Mouse (Mus musculus): ENCODE data around the gene Sae1. TPM values are rescaled to one million over a fixed set of nuclear protein-coding genes. Genes with fewer than 3 reads are reported as not detected.

Gene Sae1
- polyA plus RNA-seq, 1 experiment, result 29.2 TPM

DNA sequence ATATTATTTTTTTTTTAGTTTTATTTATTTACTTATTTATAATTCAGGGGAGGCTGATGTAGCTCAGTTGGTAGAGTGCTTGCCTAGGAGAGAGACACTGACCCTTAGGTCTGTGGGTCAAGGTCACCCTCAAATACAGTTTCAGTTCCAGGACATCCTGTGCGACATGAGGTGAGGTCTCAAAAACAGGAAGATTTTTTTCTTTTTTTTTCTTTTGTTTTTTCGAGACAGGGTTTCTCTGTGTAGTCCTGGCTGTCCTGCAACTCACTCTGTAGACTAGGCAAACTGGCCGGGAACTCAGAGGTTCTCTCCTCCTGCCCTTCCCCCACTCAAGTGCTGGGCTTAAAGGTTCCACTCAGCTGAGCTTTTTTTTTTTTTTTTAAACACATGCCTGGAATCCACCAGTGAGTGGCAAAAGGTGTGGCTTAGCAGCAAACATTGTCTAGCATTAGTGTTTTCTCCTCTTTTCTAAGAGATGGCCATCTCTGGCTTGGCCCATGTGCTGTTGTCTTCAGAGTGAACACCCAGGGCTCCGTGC, 72.3 kb downstream of the Sae1 start:
- no peaks in the 10 kb centered on the region for H3K27me3 ChIP-seq (replicated peaks; ENCODE audit: control insufficient read depth, insufficient read depth, low read length)
- H3K27ac ChIP-seq (ENCODE audit: insufficient read depth, low read depth, low read length), result peak overlapping the region; percentile 61
- H3K4me3 ChIP-seq (ENCODE audit: insufficient read depth, low read depth, low read length), result no peak overlapping the region
- 34% methylated on average over 4 of the region's 4 CpGs for WGBS
- DNase-seq, result peak; percentile 61
- TF ChIP-seq POLR2A (IDR thresholded peaks at IDR 0.05; ENCODE audit: low read depth, low read length) (no peak), CTCF (conservative IDR thresholded peaks at IDR 0.05; ENCODE audit: insufficient read depth, insufficient read length, low read depth, low read length) (no peak)
- peaks cover 10% of the 10 kb centered on the region; the same call in 1 of the 2 replicates for H3K4me1 ChIP-seq (ENCODE audit: control insufficient read depth, insufficient read depth, low read length)
- no peaks in the 10 kb centered on the region for H3K36me3 ChIP-seq (ENCODE audit: control insufficient read depth, insufficient read depth, low read length)

DNA sequence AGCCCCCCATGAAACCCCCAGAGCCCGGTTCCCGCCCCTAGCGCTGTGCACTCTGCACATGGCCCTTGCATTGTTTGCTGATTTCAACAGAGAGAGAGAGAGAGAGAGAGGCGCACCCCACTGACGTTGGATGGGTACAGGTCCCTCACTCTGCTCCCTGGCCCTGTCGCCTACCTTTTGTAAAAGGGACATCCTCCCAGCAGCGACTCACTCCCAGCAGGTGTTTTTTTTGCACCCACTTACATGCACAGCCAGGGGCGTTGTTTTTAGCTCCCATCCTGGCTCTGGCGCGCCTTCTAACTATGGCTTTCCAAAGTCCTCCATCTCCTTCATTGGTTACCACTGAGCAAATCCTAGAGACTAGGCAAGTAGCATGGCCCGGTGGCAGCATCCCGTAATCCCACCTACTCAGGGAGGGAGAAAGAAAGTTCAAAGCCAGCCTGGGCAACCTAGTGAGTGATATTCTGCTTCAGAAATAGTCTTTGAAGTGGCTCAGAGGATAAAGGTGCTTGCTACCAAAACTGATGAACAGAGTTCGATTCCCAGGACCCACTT, 73.3 kb downstream of the Sae1 start:
- DNase-seq, result no peak
- H3K36me3 ChIP-seq (ENCODE audit: control insufficient read depth, insufficient read depth, low read length), result no peaks in the 10 kb centered on the region
- H3K4me1 ChIP-seq (ENCODE audit: control insufficient read depth, insufficient read depth, low read length), result peaks cover 10% of the 10 kb centered on the region; the same call in 1 of the 2 replicates
- TF ChIP-seq POLR2A (IDR thresholded peaks at IDR 0.05; ENCODE audit: low read depth, low read length) (no peak), CTCF (conservative IDR thresholded peaks at IDR 0.05; ENCODE audit: insufficient read depth, insufficient read length, low read depth, low read length) (no peak)
- peak overlapping the region; percentile 27 for H3K27ac ChIP-seq (ENCODE audit: insufficient read depth, low read depth, low read length)
- WGBS, result 25% methylated on average over 13 of the region's 13 CpGs
- no peaks in the 10 kb centered on the region for H3K27me3 ChIP-seq (replicated peaks; ENCODE audit: control insufficient read depth, insufficient read depth, low read length)
- H3K4me3 ChIP-seq (ENCODE audit: insufficient read depth, low read depth, low read length), result peak overlapping the region; percentile 83; the same call in 1 of the 2 replicates

DNA sequence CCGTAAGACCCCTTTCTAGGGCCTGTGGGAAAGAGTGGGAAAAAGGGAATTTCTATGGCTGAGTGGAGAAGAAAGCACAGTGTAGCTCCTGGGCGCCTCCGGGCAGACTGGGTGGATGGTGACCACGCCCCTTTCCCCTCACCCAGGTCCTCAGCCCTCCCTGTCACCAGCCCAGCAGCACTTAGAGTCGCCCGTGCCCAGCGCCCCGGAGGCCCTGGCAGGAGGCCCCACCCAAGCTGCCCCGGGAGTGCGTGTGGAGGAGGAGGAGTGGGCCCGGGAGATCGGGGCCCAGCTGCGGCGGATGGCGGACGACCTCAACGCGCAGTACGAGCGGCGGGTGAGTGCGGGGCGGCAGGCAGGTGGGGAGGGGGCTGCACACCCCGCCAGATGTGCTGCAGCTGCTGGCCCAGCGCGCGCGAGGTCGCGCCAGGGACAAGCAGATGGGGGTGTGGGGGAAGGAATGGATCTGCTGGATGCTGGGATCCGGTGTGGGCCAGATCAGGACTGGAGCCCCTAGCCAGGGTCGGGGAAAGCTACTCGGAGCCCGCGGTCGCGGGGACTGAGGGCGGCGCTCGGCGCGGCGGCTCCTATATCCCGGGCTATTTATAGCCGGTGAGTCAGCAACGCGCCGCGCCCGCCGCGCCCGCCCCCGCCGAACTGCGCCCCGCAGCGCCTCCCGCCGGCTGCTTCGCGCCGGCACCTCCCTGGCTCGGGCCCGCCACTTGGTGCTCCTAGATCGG, 74.0 kb downstream of the Sae1 start:
- 2% methylated on average over 66 of the region's 66 CpGs for WGBS
- no peaks in the 10 kb centered on the region for H3K36me3 ChIP-seq (ENCODE audit: control insufficient read depth, insufficient read depth, low read length)
- peak; percentile 86 for TF ChIP-seq POLR2A (IDR thresholded peaks at IDR 0.05; ENCODE audit: low read depth, low read length)
- TF ChIP-seq CTCF (conservative IDR thresholded peaks at IDR 0.05; ENCODE audit: insufficient read depth, insufficient read length, low read depth, low read length), result 0 out of 2 replicates have a peak, but pooled peaks have one; percentile 1
- H3K27ac ChIP-seq (ENCODE audit: insufficient read depth, low read depth, low read length), result peak overlapping the region; percentile 91
- peak overlapping the region; percentile 83 for H3K4me3 ChIP-seq (ENCODE audit: insufficient read depth, low read depth, low read length)
- no peaks in the 10 kb centered on the region for H3K27me3 ChIP-seq (replicated peaks; ENCODE audit: control insufficient read depth, insufficient read depth, low read length)
- peaks cover 13% of the 10 kb centered on the region; the same call in 1 of the 2 replicates for H3K4me1 ChIP-seq (ENCODE audit: control insufficient read depth, insufficient read depth, low read length)
- DNase-seq, result peak; percentile 82

DNA sequence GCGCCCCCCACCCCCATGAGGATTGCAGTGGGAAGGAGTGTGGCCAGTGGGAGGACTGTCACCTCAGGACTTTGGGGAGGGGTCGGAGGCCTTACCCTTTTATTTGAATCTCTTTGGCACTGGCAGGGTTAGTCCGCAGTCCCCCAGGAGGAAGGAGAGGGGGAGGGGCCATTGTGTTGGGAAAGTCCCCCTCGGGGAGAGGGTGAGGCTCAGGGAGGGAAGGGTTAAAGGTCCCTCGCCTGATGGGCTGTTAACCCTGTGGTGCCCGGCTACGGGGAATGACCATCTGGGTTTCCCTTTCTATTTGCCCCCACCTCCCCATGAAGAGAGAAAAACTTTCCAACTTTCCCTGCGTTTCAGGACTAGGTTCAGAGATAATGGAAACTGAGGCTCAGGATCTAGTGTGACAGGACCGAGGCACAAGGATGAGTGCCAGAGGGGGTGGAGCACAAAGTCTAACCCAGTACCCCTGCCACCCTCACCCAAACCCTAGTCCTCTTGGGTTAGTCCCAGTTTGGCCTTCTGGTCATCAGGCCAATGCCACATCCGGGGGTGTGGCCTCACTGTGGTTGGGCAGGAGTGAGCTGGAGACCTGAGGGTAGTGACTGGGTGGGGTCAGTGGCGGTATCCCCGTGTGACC, 74.8 kb downstream of the Sae1 start:
- WGBS, result 4% methylated on average over 12 of the region's 12 CpGs
- H3K36me3 ChIP-seq (ENCODE audit: control insufficient read depth, insufficient read depth, low read length), result no peaks in the 10 kb centered on the region
- H3K4me1 ChIP-seq (ENCODE audit: control insufficient read depth, insufficient read depth, low read length), result peaks cover 13% of the 10 kb centered on the region; the same call in 1 of the 2 replicates
- TF ChIP-seq CTCF (conservative IDR thresholded peaks at IDR 0.05; ENCODE audit: insufficient read depth, insufficient read length, low read depth, low read length) (no peak), POLR2A (IDR thresholded peaks at IDR 0.05; ENCODE audit: low read depth, low read length) (no peak)
- H3K27me3 ChIP-seq (replicated peaks; ENCODE audit: control insufficient read depth, insufficient read depth, low read length), result no peaks in the 10 kb centered on the region
- DNase-seq, result peak; percentile 83
- H3K27ac ChIP-seq (ENCODE audit: insufficient read depth, low read depth, low read length), result peak overlapping the region; percentile 91
- H3K4me3 ChIP-seq (ENCODE audit: insufficient read depth, low read depth, low read length), result peak overlapping the region; percentile 83

DNA sequence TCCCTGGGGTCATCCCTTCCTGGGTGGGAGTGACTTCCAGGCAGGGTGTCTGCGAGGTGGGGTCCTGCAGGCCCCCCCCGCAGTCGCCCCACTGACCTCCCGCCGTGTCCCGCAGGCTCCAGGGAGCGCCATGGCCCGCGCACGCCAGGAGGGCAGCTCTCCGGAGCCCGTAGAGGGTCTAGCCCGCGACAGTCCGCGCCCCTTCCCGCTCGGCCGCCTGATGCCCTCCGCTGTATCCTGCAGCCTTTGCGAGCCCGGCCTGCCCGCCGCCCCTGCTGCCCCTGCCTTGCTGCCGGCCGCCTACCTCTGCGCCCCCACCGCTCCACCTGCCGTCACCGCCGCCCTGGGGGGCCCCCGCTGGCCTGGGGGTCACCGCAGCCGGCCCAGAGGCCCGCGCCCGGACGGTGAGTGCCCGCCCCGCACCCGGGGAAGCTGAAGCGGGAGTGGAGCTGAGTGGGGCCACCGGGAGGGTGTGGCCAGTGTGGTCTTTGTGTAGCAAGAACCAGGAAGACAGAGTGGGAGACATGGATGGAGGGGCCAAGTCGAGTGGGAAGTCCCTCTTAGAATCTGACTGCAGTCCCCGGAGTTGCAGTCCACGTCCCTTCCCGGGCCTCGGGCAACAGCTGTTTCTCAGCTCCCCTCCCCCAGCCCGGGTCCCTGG, 75.5 kb downstream of the Sae1 start:
- Histone ChIP-seq H3K36me3 (ENCODE audit: control insufficient read depth, insufficient read depth, low read length) (no peaks in the 10 kb centered on the region), H3K4me3 (ENCODE audit: insufficient read depth, low read depth, low read length) (peak overlapping the region; percentile 83), H3K27me3 (replicated peaks; ENCODE audit: control insufficient read depth, insufficient read depth, low read length) (no peaks in the 10 kb centered on the region), H3K27ac (ENCODE audit: insufficient read depth, low read depth, low read length) (peak overlapping the region; percentile 18; the same call in 1 of the 2 replicates), H3K4me1 (ENCODE audit: control insufficient read depth, insufficient read depth, low read length) (peaks cover 13% of the 10 kb centered on the region; the same call in 1 of the 2 replicates)
- WGBS, result 2% methylated on average over 46 of the region's 49 CpGs
- TF ChIP-seq CTCF (conservative IDR thresholded peaks at IDR 0.05; ENCODE audit: insufficient read depth, insufficient read length, low read depth, low read length) (no peak), POLR2A (IDR thresholded peaks at IDR 0.05; ENCODE audit: low read depth, low read length) (no peak)
- peak; percentile 41 for DNase-seq

DNA sequence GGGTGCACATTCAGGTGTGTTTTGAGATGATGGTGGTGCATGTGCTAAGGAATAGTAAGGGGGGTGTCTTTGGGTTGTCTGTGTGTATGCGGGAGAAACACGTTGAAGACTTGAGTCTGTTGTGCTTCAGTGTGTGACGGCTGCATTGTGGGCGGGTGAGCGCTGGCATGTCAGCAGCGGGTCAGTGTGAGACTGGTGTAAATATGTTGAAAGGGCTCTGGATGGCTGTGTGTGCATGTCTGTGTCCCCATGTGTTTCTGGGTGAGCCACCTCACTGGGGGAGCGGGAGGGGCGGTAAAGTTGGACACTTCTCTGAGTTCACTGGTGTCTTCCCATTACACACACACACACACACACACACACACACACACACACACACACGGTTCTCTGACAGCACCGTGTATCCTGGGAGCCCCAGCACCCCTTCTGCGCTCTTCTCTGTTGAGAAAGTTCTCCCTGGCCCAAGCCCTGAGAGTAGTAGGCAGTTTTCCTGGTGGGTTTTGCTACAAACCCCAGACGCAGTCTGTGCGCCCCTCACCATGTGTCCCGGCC, 76.1 kb downstream of the Sae1 start:
- H3K4me1 ChIP-seq (ENCODE audit: control insufficient read depth, insufficient read depth, low read length), result peaks cover 13% of the 10 kb centered on the region; the same call in 1 of the 2 replicates
- no peaks in the 10 kb centered on the region for H3K27me3 ChIP-seq (replicated peaks; ENCODE audit: control insufficient read depth, insufficient read depth, low read length)
- WGBS, result 2% methylated on average over 14 of the region's 14 CpGs
- H3K36me3 ChIP-seq (ENCODE audit: control insufficient read depth, insufficient read depth, low read length), result no peaks in the 10 kb centered on the region
- TF ChIP-seq POLR2A (IDR thresholded peaks at IDR 0.05; ENCODE audit: low read depth, low read length) (no peak), CTCF (conservative IDR thresholded peaks at IDR 0.05; ENCODE audit: insufficient read depth, insufficient read length, low read depth, low read length) (no peak)
- H3K27ac ChIP-seq (ENCODE audit: insufficient read depth, low read depth, low read length), result peak overlapping the region; percentile 18; the same call in 1 of the 2 replicates
- DNase-seq, result peak; percentile 30
- peak overlapping the region; percentile 83 for H3K4me3 ChIP-seq (ENCODE audit: insufficient read depth, low read depth, low read length)
